Mouse (Mus musculus): Measurements from ENCODE around the gene Smtnl1. TPM values are rescaled to one million over a fixed set of nuclear protein-coding genes. Genes with fewer than 3 reads are reported as not detected.

The Smtnl1 gene
- polyA plus RNA-seq, 1 experiment from 2014 or later, result not detected

DNA sequence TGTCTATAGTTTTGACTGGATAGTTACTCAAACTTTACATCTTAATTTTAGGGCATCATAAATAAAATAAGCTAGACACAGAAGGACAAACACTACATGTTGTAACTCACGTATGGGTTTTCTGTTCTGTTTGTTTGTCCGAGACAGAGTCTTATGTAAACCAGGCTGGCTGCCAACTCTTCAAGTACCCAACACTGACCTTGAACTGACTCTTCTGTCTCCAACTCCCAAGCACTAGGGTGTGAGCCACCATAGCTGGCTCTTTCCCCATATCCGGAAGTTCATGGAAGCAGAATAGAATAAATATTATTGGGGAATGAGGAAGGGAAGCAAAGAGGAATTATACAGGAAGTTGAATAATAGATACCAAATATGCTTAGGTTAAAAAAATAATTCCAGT, 29.9 kb downstream of the Smtnl1 start:
- no peaks in the 10 kb centered on the region for H3K27me3 ChIP-seq (ENCODE audit: control insufficient read depth, insufficient read depth, low read length)
- no peak overlapping the region for H3K4me3 ChIP-seq (ENCODE audit: low read depth, low read length)
- 91% methylated on average over 3 of the region's 3 CpGs for WGBS
- no peak overlapping the region for H3K9ac ChIP-seq (ENCODE audit: low read length)
- H3K4me1 ChIP-seq (replicated peaks; ENCODE audit: control insufficient read depth, insufficient read depth, low read length), result no peaks in the 10 kb centered on the region
- no peaks in the 10 kb centered on the region for H3K9me3 ChIP-seq (ENCODE audit: control insufficient read depth, low read length)
- no peaks in the 10 kb centered on the region for H3K36me3 ChIP-seq (ENCODE audit: control insufficient read depth, insufficient read depth, low read length)
- DNase-seq (ENCODE audit: low spot score) (no peak), ATAC-seq (replicated peaks; ENCODE audit: low FRiP score) (no peak)
- H3K4me2 ChIP-seq (ENCODE audit: low read depth, low read length, severe bottlenecking), result no peak overlapping the region
- no peak overlapping the region for H3K27ac ChIP-seq (ENCODE audit: low read depth, low read length)

DNA sequence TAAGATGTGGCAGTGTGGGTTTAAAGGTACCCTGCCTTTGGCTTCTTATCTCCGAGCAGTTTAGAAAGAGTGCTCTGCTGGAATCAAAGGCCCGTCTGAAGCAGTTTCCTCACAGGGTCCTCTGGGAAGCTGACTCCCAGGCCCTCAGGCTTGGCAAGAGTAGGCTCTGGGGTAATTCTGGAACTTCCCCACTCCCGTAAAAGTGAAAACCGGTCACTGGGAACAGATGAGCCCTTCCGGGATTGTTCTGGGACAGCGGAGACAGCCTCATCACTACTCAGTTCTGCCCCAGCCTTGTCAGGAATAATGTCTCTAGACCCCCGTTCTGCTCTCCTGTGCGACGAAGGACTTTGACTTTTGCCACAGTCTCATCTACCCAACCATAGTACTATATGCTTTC, 32.0 kb downstream of the Smtnl1 start:
- no peak for ATAC-seq (replicated peaks; ENCODE audit: low FRiP score)
- no peak overlapping the region for H3K9ac ChIP-seq (ENCODE audit: low read length)
- DNase-seq (ENCODE audit: low spot score), result no peak
- 53% methylated on average over 9 of the region's 9 CpGs for WGBS
- no peaks in the 10 kb centered on the region for H3K36me3 ChIP-seq (ENCODE audit: control insufficient read depth, insufficient read depth, low read length)
- no peak overlapping the region for H3K4me3 ChIP-seq (ENCODE audit: low read depth, low read length)
- no peaks in the 10 kb centered on the region for H3K27me3 ChIP-seq (ENCODE audit: control insufficient read depth, insufficient read depth, low read length)
- no peaks in the 10 kb centered on the region for H3K4me1 ChIP-seq (replicated peaks; ENCODE audit: control insufficient read depth, insufficient read depth, low read length)
- no peaks in the 10 kb centered on the region for H3K9me3 ChIP-seq (ENCODE audit: control insufficient read depth, low read length)
- H3K4me2 ChIP-seq (ENCODE audit: low read depth, low read length, severe bottlenecking), result no peak overlapping the region
- H3K27ac ChIP-seq (ENCODE audit: low read depth, low read length), result no peak overlapping the region

DNA sequence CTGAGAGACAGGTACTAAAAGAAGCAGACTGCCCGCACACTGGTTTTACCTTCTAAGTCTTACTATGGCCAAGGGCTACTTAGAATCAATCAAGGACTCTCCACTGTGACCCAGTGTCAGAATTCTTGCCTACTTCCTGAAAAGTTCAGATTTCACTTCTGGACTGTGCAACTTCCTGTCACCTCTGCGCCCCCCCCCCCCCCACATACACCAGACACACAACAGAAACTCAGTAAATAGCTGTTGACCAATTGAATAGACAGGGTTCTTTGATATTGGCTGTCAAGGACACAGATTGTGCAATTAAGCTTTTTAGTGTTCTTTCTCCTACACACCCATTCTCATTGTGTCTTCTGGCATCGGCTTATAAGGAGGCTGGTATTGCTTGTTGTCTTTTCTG, 34.1 kb downstream of the Smtnl1 start:
- H3K27me3 ChIP-seq (ENCODE audit: control insufficient read depth, insufficient read depth, low read length), result no peaks in the 10 kb centered on the region
- no peak overlapping the region for H3K27ac ChIP-seq (ENCODE audit: low read depth, low read length)
- H3K4me1 ChIP-seq (replicated peaks; ENCODE audit: control insufficient read depth, insufficient read depth, low read length), result no peaks in the 10 kb centered on the region
- 80% methylated on average over 3 of the region's 3 CpGs for WGBS
- no peak for DNase-seq (ENCODE audit: low spot score)
- no peak overlapping the region for H3K9ac ChIP-seq (ENCODE audit: low read length)
- H3K36me3 ChIP-seq (ENCODE audit: control insufficient read depth, insufficient read depth, low read length), result no peaks in the 10 kb centered on the region
- no peak overlapping the region for H3K4me2 ChIP-seq (ENCODE audit: low read depth, low read length, severe bottlenecking)
- no peaks in the 10 kb centered on the region for H3K9me3 ChIP-seq (ENCODE audit: control insufficient read depth, low read length)
- H3K4me3 ChIP-seq (ENCODE audit: low read depth, low read length), result no peak overlapping the region
- no peak for ATAC-seq (replicated peaks; ENCODE audit: low FRiP score)

DNA sequence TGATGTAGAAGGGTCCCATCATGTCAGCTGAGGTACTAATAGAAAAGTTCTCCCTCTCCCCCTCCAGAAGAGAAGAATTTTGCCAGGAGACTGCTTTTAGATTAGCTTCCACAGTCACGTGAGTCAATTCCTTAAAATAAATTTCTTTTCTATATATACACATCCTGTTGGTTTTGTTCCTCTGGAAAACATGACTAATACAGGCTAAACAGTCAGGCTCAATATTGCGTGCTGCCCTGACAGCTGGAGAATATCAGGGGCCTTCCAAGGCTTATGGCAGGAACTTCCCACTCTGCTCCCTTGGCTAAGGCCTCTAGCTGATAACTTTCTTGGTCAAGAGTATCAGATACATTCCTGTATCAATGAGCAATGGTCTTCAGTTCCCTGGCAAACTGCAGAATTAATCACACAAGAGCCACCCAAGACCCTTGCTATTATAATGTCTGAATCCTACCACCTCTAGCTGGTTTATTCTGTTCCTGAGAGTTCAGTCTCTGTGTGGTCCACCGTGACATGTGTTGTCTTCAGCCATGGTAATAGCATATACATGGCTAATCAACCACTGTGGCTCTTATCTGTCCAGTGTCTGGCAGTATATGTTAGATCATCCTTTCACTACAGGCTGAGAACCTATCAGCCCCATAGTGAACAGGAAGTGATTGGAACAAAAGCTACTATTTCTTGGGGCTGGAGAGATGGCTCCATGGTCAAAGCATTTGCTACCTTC, 38.4 kb downstream of the Smtnl1 start:
- ATAC-seq (replicated peaks; ENCODE audit: low FRiP score), result no peak
- no peaks in the 10 kb centered on the region for H3K4me1 ChIP-seq (replicated peaks; ENCODE audit: control insufficient read depth, insufficient read depth, low read length)
- no peaks in the 10 kb centered on the region for H3K36me3 ChIP-seq (ENCODE audit: control insufficient read depth, insufficient read depth, low read length)

GRCm38 (mm10) chr2:84783315-84783714, 39.1 kb downstream of the Smtnl1 start:
- no peak overlapping the region for H3K9ac ChIP-seq (ENCODE audit: low read length)
- H3K27ac ChIP-seq (ENCODE audit: low read depth, low read length), result no peak overlapping the region
- DNase-seq (ENCODE audit: low spot score), result no peak
- 90% methylated on average over 1 of the region's 1 CpGs for WGBS
- no peaks in the 10 kb centered on the region for H3K9me3 ChIP-seq (ENCODE audit: control insufficient read depth, low read length)
- no peaks in the 10 kb centered on the region for H3K36me3 ChIP-seq (ENCODE audit: control insufficient read depth, insufficient read depth, low read length)
- H3K27me3 ChIP-seq (ENCODE audit: control insufficient read depth, insufficient read depth, low read length), result no peaks in the 10 kb centered on the region
- H3K4me2 ChIP-seq (ENCODE audit: low read depth, low read length, severe bottlenecking), result no peak overlapping the region
- no peaks in the 10 kb centered on the region for H3K4me1 ChIP-seq (replicated peaks; ENCODE audit: control insufficient read depth, insufficient read depth, low read length)
- H3K4me3 ChIP-seq (ENCODE audit: low read depth, low read length), result no peak overlapping the region
- ATAC-seq (replicated peaks; ENCODE audit: low FRiP score), result no peak

More for the DNA sequence above, 38.4 kb downstream of the Smtnl1 start:
- Histone ChIP-seq H3K9ac (ENCODE audit: low read length) (no peak overlapping the region), H3K27me3 (ENCODE audit: control insufficient read depth, insufficient read depth, low read length) (no peaks in the 10 kb centered on the region), H3K27ac (ENCODE audit: low read depth, low read length) (no peak overlapping the region), H3K9me3 (ENCODE audit: control insufficient read depth, low read length) (no peaks in the 10 kb centered on the region), H3K4me3 (ENCODE audit: low read depth, low read length) (no peak overlapping the region), H3K4me2 (ENCODE audit: low read depth, low read length, severe bottlenecking) (no peak overlapping the region)
- no peak for DNase-seq (ENCODE audit: low spot score)
- WGBS, result 94% methylated on average over 3 of the region's 3 CpGs

GRCm38 (mm10) chr2:84779210-84779609, 43.2 kb downstream of the Smtnl1 start:
- Histone ChIP-seq H3K27ac (ENCODE audit: low read depth, low read length) (no peak overlapping the region), H3K4me3 (ENCODE audit: low read depth, low read length) (no peak overlapping the region), H3K9ac (ENCODE audit: low read length) (no peak overlapping the region), H3K36me3 (ENCODE audit: control insufficient read depth, insufficient read depth, low read length) (no peaks in the 10 kb centered on the region), H3K4me1 (replicated peaks; ENCODE audit: control insufficient read depth, insufficient read depth, low read length) (peaks cover 7% of the 10 kb centered on the region), H3K27me3 (ENCODE audit: control insufficient read depth, insufficient read depth, low read length) (no peaks in the 10 kb centered on the region), H3K4me2 (ENCODE audit: low read depth, low read length, severe bottlenecking) (no peak overlapping the region), H3K9me3 (ENCODE audit: control insufficient read depth, low read length) (no peaks in the 10 kb centered on the region)
- ATAC-seq (replicated peaks; ENCODE audit: low FRiP score), result no peak
- WGBS, result 61% methylated on average over 6 of the region's 6 CpGs
- no peak for DNase-seq (ENCODE audit: low spot score)

DNA sequence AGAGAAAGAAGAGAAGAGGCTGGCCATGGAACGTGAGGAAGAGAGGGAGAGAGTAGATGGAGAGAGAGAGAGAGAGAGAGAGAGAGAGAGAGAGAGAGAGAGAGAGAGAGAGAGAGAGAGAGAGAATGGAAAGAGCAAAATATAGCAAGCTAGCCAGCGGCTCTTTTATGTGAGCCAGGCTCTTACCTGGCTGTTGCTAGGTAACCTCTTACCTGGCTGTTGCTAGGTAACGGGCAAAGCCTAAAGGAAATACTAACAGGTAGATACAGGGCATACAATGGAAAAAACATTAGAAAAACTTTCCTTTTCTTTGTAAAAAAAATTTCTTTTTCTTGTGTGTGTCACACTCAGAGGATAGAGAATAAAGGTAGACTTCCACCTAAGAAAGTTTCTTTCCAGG, 44.7 kb downstream of the Smtnl1 start:
- Histone ChIP-seq H3K4me1 (replicated peaks; ENCODE audit: control insufficient read depth, insufficient read depth, low read length) (peaks cover 9% of the 10 kb centered on the region), H3K36me3 (ENCODE audit: control insufficient read depth, insufficient read depth, low read length) (no peaks in the 10 kb centered on the region), H3K9me3 (ENCODE audit: control insufficient read depth, low read length) (no peaks in the 10 kb centered on the region), H3K4me2 (ENCODE audit: low read depth, low read length, severe bottlenecking) (no peak overlapping the region), H3K27ac (ENCODE audit: low read depth, low read length) (no peak overlapping the region), H3K27me3 (ENCODE audit: control insufficient read depth, insufficient read depth, low read length) (no peaks in the 10 kb centered on the region), H3K4me3 (ENCODE audit: low read depth, low read length) (no peak overlapping the region), H3K9ac (ENCODE audit: low read length) (no peak overlapping the region)
- ATAC-seq (replicated peaks; ENCODE audit: low FRiP score), result no peak
- DNase-seq (ENCODE audit: low spot score), result no peak
- WGBS, result 63% methylated on average over 3 of the region's 3 CpGs

- WGBS, result 81% methylated on average over 6 of the region's 6 CpGs
- no peak overlapping the region for H3K4me2 ChIP-seq (ENCODE audit: low read depth, low read length, severe bottlenecking)
Observed at GRCm38 (mm10) chr2:84775665-84776064, 46.8 kb downstream of the Smtnl1 start.

GRCm38 (mm10) chr2:84775241-84775640, 47.2 kb downstream of the Smtnl1 start, which contains the start of gene Serping1:
Gene Serping1, minus strand, starts transcription at chr2:84775444.
- WGBS, result 68% methylated on average over 9 of the region's 9 CpGs
- Histone ChIP-seq H3K36me3 (ENCODE audit: control insufficient read depth, insufficient read depth, low read length) (no peaks in the 10 kb centered on the region), H3K9ac (ENCODE audit: low read length) (peak within 1 kb of the TSS; percentile 56), H3K27me3 (ENCODE audit: control insufficient read depth, insufficient read depth, low read length) (no peaks in the 10 kb centered on the region), H3K4me1 (replicated peaks; ENCODE audit: control insufficient read depth, insufficient read depth, low read length) (peaks cover 9% of the 10 kb centered on the region), H3K4me3 (ENCODE audit: low read depth, low read length) (peak within 1 kb of the TSS; percentile 22), H3K4me2 (ENCODE audit: low read depth, low read length, severe bottlenecking) (peak within 1 kb of the TSS; percentile 54), H3K9me3 (ENCODE audit: control insufficient read depth, low read length) (no peaks in the 10 kb centered on the region), H3K27ac (ENCODE audit: low read depth, low read length) (peak within 1 kb of the TSS; percentile 79)
- no peak for DNase-seq (ENCODE audit: low spot score)
- ATAC-seq (replicated peaks; ENCODE audit: low FRiP score), result peak; percentile 25

More at GRCm38 (mm10) chr2:84775665-84776064, 46.8 kb downstream of the Smtnl1 start:
- H3K36me3 ChIP-seq (ENCODE audit: control insufficient read depth, insufficient read depth, low read length), result no peaks in the 10 kb centered on the region
- peak overlapping the region; percentile 79; the same call in 1 of the 2 replicates for H3K27ac ChIP-seq (ENCODE audit: low read depth, low read length)
- H3K27me3 ChIP-seq (ENCODE audit: control insufficient read depth, insufficient read depth, low read length), result no peaks in the 10 kb centered on the region
- DNase-seq (ENCODE audit: low spot score) (no peak), ATAC-seq (replicated peaks; ENCODE audit: low FRiP score) (no peak)
- no peak overlapping the region for H3K9ac ChIP-seq (ENCODE audit: low read length)
- peaks cover 9% of the 10 kb centered on the region for H3K4me1 ChIP-seq (replicated peaks; ENCODE audit: control insufficient read depth, insufficient read depth, low read length)
- H3K9me3 ChIP-seq (ENCODE audit: control insufficient read depth, low read length), result no peaks in the 10 kb centered on the region
- no peak overlapping the region for H3K4me3 ChIP-seq (ENCODE audit: low read depth, low read length)

Data from forebrain, embryonic 11.5 days (tissue).